Mouse (Mus musculus): ENCODE data around the gene Olfr313.
"Not testable (repeated sequence)": the region's sequence is repeated elsewhere in the genome, so short reads cannot be mapped to it uniquely, and the experiment has no call there.

Olfr313 gene

DNA sequence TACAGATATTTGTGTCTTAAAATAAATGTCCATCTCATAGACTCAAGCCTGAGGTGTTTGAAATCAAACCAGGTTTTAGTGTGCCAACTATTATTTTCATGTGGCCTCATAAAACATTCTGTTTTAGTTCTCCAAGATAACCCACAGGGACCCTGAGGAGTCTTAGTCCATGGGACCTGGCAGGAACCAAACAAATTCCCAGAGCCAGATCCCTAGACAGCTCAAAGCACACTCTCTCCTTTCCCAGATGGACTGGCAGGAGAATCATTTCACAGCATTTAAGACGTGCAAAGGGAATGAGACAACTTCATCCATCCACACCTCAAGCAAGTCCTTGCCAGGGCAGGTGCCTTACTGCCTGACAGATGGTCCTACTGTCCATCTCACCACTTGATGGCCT, at the start of gene Olfr313:
Olfr313 (plus strand) TSS at position 301 of the 400 bp plus-strand sequence.
- in situ Hi-C loops (cut with MboI; ENCODE audit: low sequenced_read_pairs), result not testable (repeated sequence)

GRCm38 (mm10) chr11:58772888-58773287, 41.9 kb upstream of the Olfr313 start, which contains the start of gene Olfr315:
TSS of gene Olfr315 (plus strand) at chr11:58773188.
- in situ Hi-C loops (cut with MboI; ENCODE audit: low sequenced_read_pairs), result no loop called here

- in situ Hi-C loops (cut with MboI; ENCODE audit: low sequenced_read_pairs), result no loop called here
These were observed 32.2 kb upstream of the Olfr313 start, which contains the start of gene Olfr314 for GRCm38 (mm10) chr11:58782480-58783089. TSS of gene Olfr314 (plus strand) at chr11:58782952.

GRCm38 (mm10) chr11:58784182-58784581, 30.6 kb upstream of the Olfr313 start:
- in situ Hi-C loops (cut with MboI; ENCODE audit: low sequenced_read_pairs), result no loop called here

DNA sequence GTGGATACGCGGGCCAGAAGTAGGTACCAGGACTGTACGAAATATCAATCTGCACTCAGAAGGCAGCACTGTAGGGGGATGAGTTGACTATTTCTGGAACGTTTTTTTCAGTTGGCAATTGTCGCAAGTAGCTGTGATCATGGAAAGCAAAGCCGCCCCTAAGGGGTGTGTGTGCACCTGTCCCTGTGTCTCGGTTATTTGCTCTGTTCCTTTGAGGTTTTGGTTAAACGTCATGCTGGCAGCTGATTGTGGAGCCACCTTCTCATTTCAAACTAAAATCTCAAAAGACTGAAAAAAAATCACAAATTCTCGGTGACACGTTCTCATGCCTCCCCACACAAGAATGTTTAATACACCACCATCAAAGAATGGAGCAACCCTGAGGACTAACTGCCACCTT, 27.1 kb upstream of the Olfr313 start:
- in situ Hi-C loops (cut with MboI; ENCODE audit: low sequenced_read_pairs), result no loop called here

DNA sequence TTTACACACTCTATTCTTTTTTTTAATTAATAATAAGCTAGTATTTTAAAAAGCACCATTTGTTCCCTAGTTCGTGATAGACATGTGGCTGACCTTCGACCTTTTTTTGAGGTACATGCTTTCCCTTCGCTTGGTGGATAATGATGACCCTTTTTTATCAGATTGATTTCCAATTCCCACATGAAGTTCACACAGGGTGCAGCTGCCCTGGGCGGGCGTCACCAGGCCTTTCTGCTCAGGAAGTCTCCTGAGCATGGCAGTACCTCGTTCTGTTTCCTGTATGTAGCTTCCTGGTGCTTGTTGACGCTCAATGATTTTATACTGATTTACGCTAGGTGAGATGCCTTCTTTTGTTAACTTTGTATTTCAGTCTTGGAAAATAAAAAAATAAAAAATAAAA, 26.5 kb upstream of the Olfr313 start:
- in situ Hi-C loops (cut with MboI; ENCODE audit: low sequenced_read_pairs), result no loop called here

DNA sequence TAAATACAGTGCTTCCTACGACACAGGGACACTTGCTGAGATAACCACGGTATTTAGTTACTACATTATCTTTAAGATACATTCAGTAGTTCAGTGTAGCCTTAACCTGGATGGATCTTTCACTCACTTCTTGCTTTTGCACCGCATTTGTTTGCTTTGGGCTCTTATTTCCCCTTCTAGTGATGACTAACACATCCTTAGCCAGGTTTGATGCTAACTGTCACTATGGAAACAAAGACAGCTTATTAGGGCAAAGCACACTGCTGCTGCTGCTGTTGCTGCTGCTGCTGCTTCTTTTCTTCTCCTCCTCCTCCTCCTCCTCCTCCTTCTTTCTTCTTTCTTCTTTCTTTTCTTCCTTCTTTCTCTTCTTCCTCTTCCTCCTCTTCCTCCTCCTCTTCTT, 25.3 kb upstream of the Olfr313 start:
- in situ Hi-C loops (cut with MboI; ENCODE audit: low sequenced_read_pairs), result no loop called here

DNA sequence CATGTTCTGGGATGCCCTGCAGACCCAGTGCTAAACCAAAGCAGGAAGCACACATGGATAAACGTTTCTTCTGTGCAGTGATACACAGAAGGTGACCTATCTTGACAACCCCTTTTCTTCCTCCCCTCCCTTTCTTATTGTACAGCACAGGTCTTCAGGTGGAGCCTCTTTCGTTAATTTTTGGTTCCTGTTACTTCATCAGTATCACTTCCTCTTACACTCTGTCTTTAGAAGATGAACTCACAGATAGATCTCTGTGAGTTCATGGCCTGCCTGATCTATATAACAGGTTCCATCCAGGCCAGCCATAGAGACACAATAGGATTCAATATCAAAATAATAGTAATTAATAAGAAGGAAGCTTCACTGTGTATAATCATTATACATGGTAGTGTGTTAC, 24.7 kb upstream of the Olfr313 start:
- in situ Hi-C loops (cut with MboI; ENCODE audit: low sequenced_read_pairs), result no loop called here

DNA sequence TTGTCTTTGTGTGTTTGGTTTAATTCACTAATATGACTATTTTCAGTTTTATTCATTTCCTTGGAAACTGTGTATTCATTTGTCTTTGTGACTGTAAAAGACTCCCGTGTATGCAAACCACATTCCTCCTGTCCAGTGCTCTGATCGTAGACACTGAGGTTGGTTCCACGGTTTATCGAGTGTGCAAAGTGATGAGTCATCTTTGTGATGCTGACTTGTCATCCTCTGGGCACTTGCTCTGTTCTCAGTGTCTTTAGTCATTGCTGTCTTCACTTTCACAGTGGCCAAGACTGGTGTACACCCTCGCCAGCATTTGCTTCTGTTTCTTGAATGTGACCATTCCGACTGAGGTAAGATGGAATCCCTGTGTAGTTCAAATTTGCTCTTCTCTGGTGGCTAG, 24.2 kb upstream of the Olfr313 start:
- in situ Hi-C loops (cut with MboI; ENCODE audit: low sequenced_read_pairs), result no loop called here

GRCm38 (mm10) chr11:58795856-58796255, 18.9 kb upstream of the Olfr313 start:
- in situ Hi-C loops (cut with MboI; ENCODE audit: low sequenced_read_pairs), result no loop called here

DNA sequence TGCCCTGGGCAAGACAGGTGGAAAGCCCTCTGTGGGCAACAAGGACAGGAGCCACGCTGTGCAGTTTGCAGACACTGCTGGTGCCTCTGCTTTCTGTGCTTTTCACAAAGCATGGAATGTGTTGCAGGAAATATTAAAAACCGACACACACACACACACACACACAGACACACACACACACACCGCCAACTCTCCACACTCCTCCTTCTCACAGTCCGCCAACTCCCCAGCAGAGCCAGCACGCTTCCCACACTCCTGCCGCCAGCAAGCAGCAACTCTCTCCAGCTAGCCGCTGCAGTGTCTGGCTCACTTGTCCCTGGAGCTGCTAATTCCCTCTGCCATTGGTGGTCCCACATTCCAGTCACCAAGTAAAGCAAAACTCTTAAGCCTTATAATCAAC, 17.9 kb upstream of the Olfr313 start:
- in situ Hi-C loops (cut with MboI; ENCODE audit: low sequenced_read_pairs), result no loop called here

GRCm38 (mm10) chr11:58799747-58800146, 15.1 kb upstream of the Olfr313 start:
- in situ Hi-C loops (cut with MboI; ENCODE audit: low sequenced_read_pairs), result no loop called here

DNA sequence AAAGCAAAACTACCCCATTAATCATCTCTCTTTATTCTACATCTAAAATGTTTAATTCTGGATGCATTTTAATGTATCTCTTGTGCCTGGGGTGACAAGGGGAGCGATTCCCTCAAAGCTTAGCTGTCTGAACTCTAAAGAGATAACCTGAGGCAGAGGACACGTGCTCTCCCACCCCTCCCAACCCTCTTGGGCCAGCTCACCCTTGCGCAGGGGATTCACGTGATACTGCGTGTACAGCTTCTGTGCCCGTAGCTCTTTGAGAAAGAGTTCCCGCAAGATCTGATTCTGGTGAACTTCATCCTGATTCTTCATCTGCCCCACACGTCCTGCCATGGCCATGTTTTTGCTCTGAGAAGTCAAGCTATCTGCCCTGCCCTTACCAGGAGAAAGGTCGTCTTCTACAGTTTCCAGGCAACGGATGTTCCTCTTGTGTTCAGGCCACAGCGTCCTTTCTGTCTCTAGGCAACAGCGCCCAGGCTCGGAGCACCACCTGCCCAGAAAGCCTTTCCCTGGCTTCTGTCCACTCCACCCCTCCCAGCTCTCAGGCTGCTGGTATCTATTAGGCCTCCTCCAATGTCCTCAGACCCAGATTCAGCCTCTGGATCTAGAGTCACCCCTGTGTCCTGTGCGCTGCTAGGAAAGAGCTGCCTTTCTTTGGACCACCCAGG, 13.1 kb upstream of the Olfr313 start, which contains the start of gene Fam183b:
Fam183b (minus strand) TSS at position 403 of the 671 bp plus-strand sequence.
- in situ Hi-C loops (cut with MboI; ENCODE audit: low sequenced_read_pairs), result no loop called here

- in situ Hi-C loops (cut with MboI; ENCODE audit: low sequenced_read_pairs), result no loop called here
These were observed 10.9 kb upstream of the Olfr313 start for GRCm38 (mm10) chr11:58803871-58804270.

- in situ Hi-C loops (cut with MboI; ENCODE audit: low sequenced_read_pairs), result no loop called here
These were observed 10.4 kb upstream of the Olfr313 start for GRCm38 (mm10) chr11:58804393-58804792.

GRCm38 (mm10) chr11:58812001-58812400, 2.8 kb upstream of the Olfr313 start:
- in situ Hi-C loops (cut with MboI; ENCODE audit: low sequenced_read_pairs), result no loop called here

- in situ Hi-C loops (cut with MboI; ENCODE audit: low sequenced_read_pairs), result no loop called here
These were observed 876 bp downstream of the Olfr313 start for GRCm38 (mm10) chr11:58815676-58816075.

DNA sequence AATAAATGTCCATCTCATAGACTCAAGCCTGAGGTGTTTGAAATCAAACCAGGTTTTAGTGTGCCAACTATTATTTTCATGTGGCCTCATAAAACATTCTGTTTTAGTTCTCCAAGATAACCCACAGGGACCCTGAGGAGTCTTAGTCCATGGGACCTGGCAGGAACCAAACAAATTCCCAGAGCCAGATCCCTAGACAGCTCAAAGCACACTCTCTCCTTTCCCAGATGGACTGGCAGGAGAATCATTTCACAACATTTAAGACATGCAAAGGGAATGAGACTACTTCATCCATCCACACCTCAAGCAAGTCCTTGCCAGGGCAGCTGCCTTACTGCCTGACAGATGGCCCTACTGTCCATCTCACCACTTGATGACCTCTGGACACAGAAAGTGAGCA, 14.1 kb downstream of the Olfr313 start, which contains the start of gene Olfr312:
Olfr312 (plus strand) TSS at position 301 of the 400 bp plus-strand sequence.
- in situ Hi-C loops (cut with MboI; ENCODE audit: low sequenced_read_pairs), result not testable (repeated sequence)

GRCm38 (mm10) chr11:58829764-58830163, 15.0 kb downstream of the Olfr313 start:
- in situ Hi-C loops (cut with MboI; ENCODE audit: low sequenced_read_pairs), result no loop called here

DNA sequence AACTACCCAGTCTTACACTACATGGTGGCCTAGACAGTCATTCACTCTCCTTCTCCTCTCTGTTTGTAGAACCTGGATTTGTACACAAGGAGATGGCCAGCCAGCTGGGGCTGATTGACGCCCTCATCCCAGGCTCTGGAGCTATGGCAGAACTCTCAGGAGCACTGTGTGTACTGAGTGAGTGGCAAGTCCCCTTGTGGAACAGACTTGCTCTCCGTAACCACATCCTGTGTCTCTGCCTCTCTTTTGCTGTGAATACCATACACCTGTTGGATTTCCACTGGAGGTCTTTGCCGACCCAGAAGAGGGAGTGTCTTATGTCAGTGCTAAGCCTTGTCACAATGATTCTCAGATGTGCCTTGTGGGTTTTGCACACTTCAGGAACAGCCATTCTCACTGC, 17.7 kb downstream of the Olfr313 start:
- in situ Hi-C loops (cut with MboI; ENCODE audit: low sequenced_read_pairs), result not testable (repeated sequence)

- in situ Hi-C loops (cut with MboI; ENCODE audit: low sequenced_read_pairs), result not testable (repeated sequence)
These were observed 24.2 kb downstream of the Olfr313 start, which contains the start of gene Olfr311 for GRCm38 (mm10) chr11:58838951-58839350. TSS of gene Olfr311 (plus strand) at chr11:58839251.

- in situ Hi-C loops (cut with MboI; ENCODE audit: low sequenced_read_pairs), result no loop called here
These were observed 32.2 kb downstream of the Olfr313 start, which contains the start of gene Gm12258 for GRCm38 (mm10) chr11:58846919-58847461. TSS of gene Gm12258 (plus strand) at chr11:58847158.

Data from CH12F3 (cell line).